Mouse (Mus musculus) C2C12 (cell line): ENCODE results near the gene Cbx7.

ENCODE experiments used
- CEBPB ChIP-seq: IDR thresholded peaks from one replicate; pipeline ENCODE4 v1.6.1; 2011; ENCODE audit warnings: low read depth, mild to moderate bottlenecking, control low read depth, moderate library complexity
- CTCF ChIP-seq: IDR thresholded peaks from one replicate; pipeline ENCODE4 v1.5.1; 2011; ENCODE audit not compliant: control insufficient read depth, insufficient read depth, insufficient read length
- MAX ChIP-seq: IDR thresholded peaks from one replicate; pipeline ENCODE4 v1.6.1; 2011; ENCODE audit warnings: mild to moderate bottlenecking, control low read depth
- MYOD1 ChIP-seq: IDR thresholded peaks from one replicate; pipeline ENCODE4 v1.6.1; 2011; ENCODE audit warnings: low read depth; ENCODE audit not compliant: control insufficient read depth, insufficient read length

- TF ChIP-seq CTCF = no peak
- no peak for TF ChIP-seq MAX
- TF ChIP-seq CEBPB = no peak
- TF ChIP-seq MYOD1 = no peak
Measured at GRCm38 (mm10) chr15:80010182-80010558, 39.3 kb upstream of the Cbx7 start.
